Mouse (Mus musculus) gastrocnemius, postnatal 4 days (tissue): ENCODE measurements around the gene Robo3. TPM values are rescaled to one million over a fixed set of nuclear protein-coding genes. Genes with fewer than 3 reads are reported as not detected.

Source experiments
- DNase-seq, 2 experiments: peaks; one replicate each; pipeline ENCODE4 v3.0.0; 2021 to 2022; ENCODE audit warnings: low spot score in 2 of 2, mixed read lengths in 2 of 2
- total RNA-seq, 2 experiments: library from RNA; stranded (reverse); gene quantifications; 2 replicates each; pipeline ENCODE4 v1.2.3; 2021

Gene Robo3
- total RNA-seq, 2 experiments from 2014 or later: not detected

GRCm38 (mm10) chr9:37430582-37430981 is 2.5 kb downstream of the Robo3 start:
- peak; percentile 70 to 89 for DNase-seq

- DNase-seq: no peak
Measured at GRCm38 (mm10) chr9:37429326-37429725, 3.7 kb downstream of the Robo3 start.

DNA sequence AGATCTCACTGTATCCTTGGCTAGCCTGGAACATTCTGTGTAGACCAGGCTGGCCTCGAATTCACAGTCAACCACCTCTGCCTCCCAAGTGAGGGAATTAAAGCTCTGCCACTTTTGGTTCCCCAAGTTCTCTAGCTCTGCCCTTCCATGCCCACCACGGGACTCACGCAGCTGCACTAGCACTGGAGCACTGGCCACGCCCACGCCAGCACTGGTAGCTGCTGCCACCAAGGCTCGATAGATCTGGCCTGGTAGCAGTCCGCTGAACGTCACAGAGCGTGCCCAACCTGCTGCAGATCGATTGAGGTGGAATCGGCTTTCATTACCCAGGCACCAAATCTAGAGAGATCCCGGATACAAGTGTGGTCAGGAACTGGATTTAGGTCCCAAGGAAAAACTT is 11.8 kb downstream of the Robo3 start:
- no peak for DNase-seq

- DNase-seq: peak in 1 of 2 experiments; percentile 78
Measured at GRCm38 (mm10) chr9:37420676-37421075, 12.4 kb downstream of the Robo3 start.

- no peak for DNase-seq
Measured at GRCm38 (mm10) chr9:37418791-37419190, 14.3 kb downstream of the Robo3 start.

DNA sequence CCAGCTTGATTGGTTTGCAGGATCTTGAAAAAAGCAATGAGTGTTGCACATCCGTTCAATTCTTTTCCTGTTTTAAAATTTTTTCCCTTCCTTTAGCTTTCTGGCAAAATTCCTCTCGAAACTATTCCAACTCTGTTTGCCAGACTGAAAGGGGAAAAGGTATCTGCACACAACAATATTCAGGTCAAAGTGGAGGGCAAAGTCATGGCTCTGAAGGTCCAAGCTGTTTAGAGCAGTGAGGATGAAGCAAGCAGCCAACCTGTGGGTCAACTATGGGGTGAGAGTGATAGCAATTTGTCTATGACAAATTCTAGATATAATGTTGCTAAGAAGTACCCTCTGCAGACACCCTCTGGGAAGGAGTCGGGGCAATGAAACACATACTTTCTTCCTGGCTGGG is 18.4 kb downstream of the Robo3 start:
- DNase-seq: no peak

GRCm38 (mm10) chr9:37412989-37413388 is 20.1 kb downstream of the Robo3 start:
- no peak for DNase-seq

DNA sequence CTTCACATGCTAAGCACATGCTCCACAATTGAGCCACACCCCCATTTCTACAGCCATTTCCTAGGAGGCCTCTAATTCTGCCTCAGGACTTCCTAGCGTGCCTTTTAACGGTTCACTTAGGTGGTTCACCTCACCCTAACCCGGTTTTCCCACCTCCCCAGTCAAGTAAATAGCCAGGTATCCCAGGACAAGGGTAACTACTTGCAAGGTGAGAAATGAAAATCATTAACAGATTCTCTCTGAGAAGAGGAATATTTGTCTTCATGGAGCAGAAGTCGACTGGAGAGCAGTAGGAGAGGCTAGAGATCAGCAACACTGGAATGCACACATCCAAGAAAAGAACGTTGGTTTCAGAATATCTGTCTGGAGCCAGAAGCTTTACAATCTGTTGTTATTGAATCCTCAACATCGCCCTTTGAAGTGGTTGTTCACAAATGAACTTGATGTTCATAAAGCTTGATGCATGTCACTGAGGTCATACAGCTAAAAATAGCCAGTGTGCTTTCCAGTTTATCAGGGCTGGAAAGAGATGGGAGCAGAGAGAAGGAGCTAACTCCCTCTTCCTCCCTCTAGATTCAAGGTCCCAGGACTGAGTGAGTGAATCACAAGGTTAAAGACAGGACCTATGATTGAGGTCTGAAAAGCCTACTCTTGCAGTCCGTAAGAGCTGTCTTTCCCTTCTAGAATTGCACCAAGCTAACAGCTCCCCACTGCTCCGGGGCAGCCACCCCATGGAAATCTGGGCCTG is 23.2 kb downstream of the Robo3 start:
- DNase-seq: no peak

DNA sequence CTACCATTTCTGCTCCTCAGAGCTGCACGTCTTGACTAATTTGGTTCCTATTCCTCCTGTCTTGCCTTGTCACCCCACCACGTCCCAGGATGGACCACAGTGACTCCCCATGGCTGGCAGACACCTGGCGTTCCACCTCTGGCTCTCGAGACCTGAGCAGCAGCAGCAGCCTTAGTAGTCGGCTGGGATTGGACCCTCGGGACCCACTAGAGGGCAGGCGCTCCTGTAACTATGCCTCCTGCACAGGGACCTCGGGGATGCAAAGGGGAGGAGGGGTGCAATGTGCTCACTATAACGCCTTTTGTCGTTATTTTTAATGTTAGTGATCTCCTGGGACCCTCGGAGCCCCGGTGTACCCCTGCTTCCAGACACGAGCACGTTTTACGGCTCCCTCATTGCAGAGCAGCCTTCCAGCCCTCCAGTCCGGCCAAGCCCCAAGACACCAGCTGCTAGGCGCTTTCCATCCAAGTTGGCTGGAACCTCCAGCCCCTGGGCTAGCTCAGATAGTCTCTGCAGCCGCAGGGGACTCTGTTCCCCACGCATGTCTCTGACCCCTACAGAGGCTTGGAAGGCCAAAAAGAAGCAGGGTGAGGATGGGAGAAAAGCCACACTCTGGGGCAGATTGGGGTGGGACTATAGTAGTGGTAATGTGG is 25.1 kb downstream of the Robo3 start:
- DNase-seq: no peak

DNA sequence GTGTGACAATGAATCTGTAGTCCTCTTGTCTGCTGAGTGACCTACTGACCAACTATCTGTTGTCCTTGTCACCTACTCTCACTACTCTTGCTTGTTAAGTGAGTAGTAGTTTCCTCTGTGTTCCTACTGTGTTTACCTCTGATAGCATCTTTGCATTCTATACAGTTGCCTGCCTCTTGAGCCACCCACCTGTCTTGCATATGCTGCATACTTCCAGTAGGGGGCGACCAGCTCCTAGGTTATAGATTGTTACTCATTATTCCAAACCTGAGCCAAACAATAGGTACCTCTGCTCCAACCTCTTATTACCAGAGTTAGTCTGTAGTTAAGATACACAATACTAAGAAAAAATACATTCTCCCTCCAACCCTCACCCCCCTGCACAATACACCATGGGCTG is 26.7 kb downstream of the Robo3 start:
- DNase-seq: no peak

DNA sequence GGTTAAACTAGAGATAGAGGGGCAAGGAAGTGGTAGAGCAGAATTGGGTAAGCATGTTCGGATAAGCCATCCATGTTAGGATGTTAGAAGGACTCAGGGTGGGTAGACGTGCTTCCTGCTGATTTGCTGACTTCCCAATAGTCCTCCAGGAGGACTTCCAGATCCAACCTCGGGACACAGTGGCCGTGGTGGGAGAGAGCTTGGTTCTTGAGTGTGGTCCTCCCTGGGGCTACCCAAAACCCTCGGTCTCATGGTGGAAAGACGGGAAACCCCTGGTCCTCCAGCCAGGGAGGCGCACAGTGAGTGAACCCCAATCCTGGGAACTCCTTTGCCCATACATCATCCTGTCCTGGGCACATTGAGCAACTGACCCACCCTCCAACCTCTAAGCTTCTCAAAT is 30.0 kb downstream of the Robo3 start:
- DNase-seq: no peak

GRCm38 (mm10) chr9:37402501-37402900 is 30.5 kb downstream of the Robo3 start:
- DNase-seq: no peak

- no peak for DNase-seq
Measured at GRCm38 (mm10) chr9:37401802-37402201, 31.2 kb downstream of the Robo3 start, which contains the start of gene Robo4. Gene Robo4 (plus strand): TSS chr9:37401897.

- DNase-seq: no peak
Measured at GRCm38 (mm10) chr9:37400585-37400984, 32.5 kb downstream of the Robo3 start.

GRCm38 (mm10) chr9:37393482-37394131 is 39.4 kb downstream of the Robo3 start:
- DNase-seq: no peak

- DNase-seq: no peak
Measured at GRCm38 (mm10) chr9:37392071-37392470, 41.0 kb downstream of the Robo3 start.

GRCm38 (mm10) chr9:37390891-37391290 is 42.2 kb downstream of the Robo3 start:
- DNase-seq: no peak

DNA sequence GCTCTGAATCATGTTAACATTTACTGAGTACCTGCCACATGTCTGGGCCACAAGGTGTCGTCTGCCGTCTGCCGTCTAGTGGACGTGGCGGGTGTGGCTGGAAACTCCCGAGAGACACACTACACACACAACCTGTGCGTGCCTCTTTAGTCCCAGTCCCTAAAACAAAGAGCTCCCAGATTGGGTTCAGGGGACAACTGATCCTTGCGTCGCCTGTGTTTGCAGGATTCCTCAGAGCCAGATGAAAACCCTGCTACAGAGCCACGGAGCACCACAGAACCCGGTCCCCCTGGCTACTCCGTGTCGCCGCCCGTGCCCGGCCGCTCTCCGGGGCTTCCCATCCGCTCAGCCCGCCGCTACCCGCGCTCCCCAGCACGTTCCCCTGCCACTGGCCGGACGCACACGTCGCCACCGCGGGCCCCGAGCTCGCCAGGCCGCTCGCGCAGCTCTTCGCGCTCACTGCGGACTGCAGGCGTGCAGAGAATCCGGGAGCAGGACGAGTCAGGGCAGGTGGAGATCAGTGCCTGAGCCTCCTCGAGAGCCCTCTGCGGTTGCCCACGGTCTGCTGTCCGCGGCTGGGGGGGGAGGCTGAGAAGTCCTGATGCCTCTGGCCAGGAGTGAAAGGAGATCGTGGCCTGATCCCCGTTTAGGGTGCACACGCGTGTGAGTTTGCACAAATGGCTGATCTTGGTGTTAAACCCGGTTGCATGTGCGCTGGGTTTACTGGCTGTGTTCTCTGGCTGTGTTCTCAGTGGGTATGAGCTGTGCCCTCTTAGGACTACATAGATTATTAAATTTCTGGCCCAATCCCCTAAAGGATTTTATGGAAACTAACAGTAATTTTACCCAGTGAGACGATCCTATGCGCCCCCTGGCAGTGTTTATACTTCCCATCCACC is 48.5 kb downstream of the Robo3 start:
- peak; percentile 28 to 42 for DNase-seq

- no peak for DNase-seq
Measured at GRCm38 (mm10) chr9:37383161-37383560, 49.9 kb downstream of the Robo3 start.

DNA sequence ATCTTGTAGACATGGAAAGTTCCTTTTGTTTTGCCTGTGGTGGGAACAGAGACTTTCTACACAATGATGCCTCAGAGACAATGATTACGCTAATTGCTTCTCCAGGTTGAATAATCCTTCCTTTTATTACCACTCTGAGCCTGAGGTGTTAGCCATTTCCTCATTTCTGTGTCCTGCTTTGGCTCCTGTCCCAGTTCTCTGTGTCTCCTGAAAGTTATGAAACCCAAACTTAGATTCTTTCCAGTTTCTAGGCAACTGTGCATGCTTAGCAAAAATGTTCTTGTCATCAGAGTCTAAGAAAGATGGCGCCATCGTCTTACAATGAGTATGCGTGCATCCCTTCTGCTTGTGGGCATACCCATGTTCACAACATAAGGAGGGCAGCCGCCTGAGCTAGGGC is 57.3 kb downstream of the Robo3 start:
- DNase-seq: no peak

DNA sequence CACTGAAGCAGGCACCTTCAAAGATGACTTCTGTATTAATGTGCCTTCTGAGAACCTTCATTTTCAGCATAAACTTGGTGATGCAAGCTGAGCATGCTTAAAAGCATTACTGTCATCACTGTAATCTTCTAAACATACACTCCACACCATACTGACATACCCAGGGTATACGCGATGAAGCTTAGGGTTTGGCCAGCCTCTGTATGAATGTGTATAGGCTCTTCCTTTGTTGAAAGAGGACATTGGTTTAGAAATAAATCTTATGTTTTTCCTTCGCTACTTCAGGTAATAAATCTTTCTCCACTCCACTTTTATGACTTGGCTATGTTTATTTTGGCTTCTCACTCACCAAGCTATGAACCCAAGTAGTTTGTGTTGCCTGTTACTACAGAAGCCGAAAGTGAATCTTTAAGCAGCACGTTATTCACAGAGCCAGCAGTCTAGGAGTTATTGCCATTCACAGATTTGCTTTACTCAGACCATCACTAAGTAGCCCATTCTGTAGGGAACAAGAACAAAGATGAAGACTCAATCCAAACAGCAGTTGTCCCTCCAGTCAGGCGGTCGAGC is 61.7 kb downstream of the Robo3 start:
- no peak for DNase-seq
